Comparison of ENCODE assay signal across 8 mouse cellular contexts in the genomic region with DNA sequence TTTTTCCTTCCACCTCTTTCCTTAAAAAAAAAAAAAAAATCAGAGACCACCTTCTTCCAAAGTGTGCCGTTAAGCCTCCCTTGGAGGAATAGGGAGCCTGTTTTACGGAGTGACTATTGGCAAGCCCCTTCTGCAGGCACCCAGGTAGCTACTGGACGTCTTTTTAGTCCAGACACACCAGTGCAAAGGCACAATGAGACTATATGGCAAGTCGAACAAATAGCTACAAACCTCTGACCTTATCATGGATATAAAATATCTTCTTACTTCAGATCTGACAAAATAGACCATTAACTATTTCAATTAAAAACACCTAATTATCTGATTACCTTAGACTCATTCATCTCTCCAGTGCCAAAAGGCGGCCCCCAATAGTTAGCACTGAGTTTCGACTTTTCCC. TPM values are rescaled to one million over a fixed set of nuclear protein-coding genes. Genes with fewer than 3 reads are reported as not detected.
DNase-seq lines count a peak whose midpoint lies in the region; ATAC-seq and TF ChIP-seq lines count a peak whose summit lies in the region.

No protein-coding gene starts in this region.

- peak overlapping the region; percentile 72 for H3K4me3 ChIP-seq in heart, embryonic 13.5 days
- peak overlapping the region; percentile 91 for H3K4me3 ChIP-seq in bone marrow macrophage, adult 2 months (ENCODE audit: insufficient read depth, low read length)
- peak overlapping the region; percentile 63 for H3K4me3 ChIP-seq in forebrain, postnatal 0 days (ENCODE audit: low read depth, low read length)
- H3K4me3 ChIP-seq in macrophage (ENCODE audit: inconsistent target) = peak overlapping the region; percentile 50

- H3K9ac ChIP-seq in heart, embryonic 13.5 days = peak overlapping the region; percentile 87
- H3K9ac ChIP-seq in forebrain, postnatal 0 days = peak overlapping the region; percentile 71

- intact Hi-C loops in heart, postnatal 14 days (cut with DNase I) = loop anchor here (5.0 to 10.0 kb wide), 4 partner anchors 122 to 560 kb away; no protein-coding TSS in a partner anchor

- H3K4me2 ChIP-seq in heart, embryonic 13.5 days = peak overlapping the region; percentile 90
- H3K4me2 ChIP-seq in forebrain, postnatal 0 days (ENCODE audit: low read depth) = peak overlapping the region; percentile 69

- no peaks in the 10 kb centered on the region for H3K27me3 ChIP-seq in heart, embryonic 13.5 days (replicated peaks)
- H3K27me3 ChIP-seq in forebrain, postnatal 0 days (ENCODE audit: insufficient read depth, low read length) = no peaks in the 10 kb centered on the region

- peak overlapping the region; percentile 20; the same call in 1 of the 2 replicates for H3K27ac ChIP-seq in heart, embryonic 13.5 days (replicated peaks)
- peak overlapping the region; percentile 100 for H3K27ac ChIP-seq in bone marrow macrophage, adult 2 months (ENCODE audit: insufficient read depth, low read depth, low read length)
- peak overlapping the region; percentile 98 for H3K27ac ChIP-seq in forebrain, postnatal 0 days (ENCODE audit: low read depth, low read length)
- H3K27ac ChIP-seq in macrophage = peak overlapping the region; percentile 98

- TF ChIP-seq CTCF in bone marrow macrophage, adult 2 months (IDR thresholded peaks at IDR 0.05; ENCODE audit: low read depth, low read length) = no peak
- TF ChIP-seq CTCF in forebrain, postnatal 0 days (IDR thresholded peaks at IDR 0.05; ENCODE audit: low read depth) = no peak

- H3K9me3 ChIP-seq in heart, embryonic 13.5 days = no peaks in the 10 kb centered on the region
- H3K9me3 ChIP-seq in forebrain, postnatal 0 days (ENCODE audit: low read length) = no peaks in the 10 kb centered on the region

- H3K4me1 ChIP-seq in heart, embryonic 13.5 days = peaks cover 24% of the 10 kb centered on the region
- H3K4me1 ChIP-seq in bone marrow macrophage, adult 2 months (ENCODE audit: control insufficient read depth, insufficient read depth, low read length) = peaks cover 11% of the 10 kb centered on the region
- 0 out of 2 replicates have a peak, but pooled peaks cover 3% of the 10 kb centered on the region for H3K4me1 ChIP-seq in forebrain, postnatal 0 days (ENCODE audit: insufficient read depth)

- no peak for DNase-seq in heart, postnatal 14 days
- peak; percentile 33 for DNase-seq in forebrain, postnatal 0 days
- DNase-seq in yolk sac, embryonic 10.5 days (ENCODE audit: low spot score) = no peak
- DNase-seq in gastrocnemius, postnatal 25 days = no peak

- H3K36me3 ChIP-seq in heart, embryonic 13.5 days = no peaks in the 10 kb centered on the region
- H3K36me3 ChIP-seq in forebrain, postnatal 0 days (ENCODE audit: insufficient read depth) = no peaks in the 10 kb centered on the region
- H3K36me3 ChIP-seq in macrophage (ENCODE audit: inconsistent target) = no peaks in the 10 kb centered on the region

- H3K79me2 ChIP-seq in macrophage (ENCODE audit: inconsistent target) = peaks cover 71% of the 10 kb centered on the region

- 26% methylated on average over 6 of the region's 6 CpGs for WGBS in heart, embryonic 13.5 days
- WGBS in forebrain, postnatal 0 days = 9% methylated on average over 6 of the region's 6 CpGs
- 61% methylated on average over 6 of the region's 6 CpGs for WGBS in macrophage (ENCODE audit: missing documents)

- TF ChIP-seq POLR2A in bone marrow macrophage, adult 2 months (IDR thresholded peaks at IDR 0.05; ENCODE audit: borderline replicate concordance, low read depth, low read length) = no peak

- no peak for ATAC-seq in heart, embryonic 13.5 days (ENCODE audit: extremely low read depth, insufficient number of reproducible peaks, low FRiP score, low TSS enrichment)
- ATAC-seq in forebrain, postnatal 0 days = no peak
- ATAC-seq in activated CD4-positive, CD25-positive, alpha-beta regulatory T cell, adult 4 months = no peak

RNA-seq across cellular contexts. Expression of a gene that starts 2.0 kb away (rescaled TPM):
- 21.8 and 22.4 TPM in 2 replicates for polyA plus RNA-seq in heart, embryonic 13.5 days (2015; fragmentation: Nextera tagmentation; extraction: Ambion mirVana)
- 10 to 100 TPM; 51.3 to 58.5 TPM for total RNA-seq in heart, postnatal 14 days (2021)
- polyA plus RNA-seq in bone marrow macrophage, adult 2 months (2012; ENCODE audit: insufficient read depth, insufficient read length, missing spikeins) = 368 and 388 TPM in 2 replicates
- 150 and 186 TPM in 2 replicates for total RNA-seq in forebrain, postnatal 0 days (2014; rRNA removed)
- 47.7 and 50.6 TPM in 2 replicates for polyA plus RNA-seq in forebrain, postnatal 0 days (2015; fragmentation: Nextera tagmentation; extraction: Ambion mirVana)
- total RNA-seq in macrophage (2018; cell fraction: chromatin; rRNA removed) = 1,000 to 10,000 TPM; 2,413 to 6,939 (median 3,772) TPM
- total RNA-seq in macrophage (2018; cell fraction: cytosol; rRNA removed) = 100 to 1,000 TPM; 305 to 558 (median 425) TPM
- 1,000 to 10,000 TPM; 1,334 to 4,677 (median 2,196) TPM for total RNA-seq in macrophage (2018; cell fraction: nucleus; rRNA removed)
- polyA plus RNA-seq in macrophage (2018) = 134 to 164 TPM (median 138 TPM) in 3 replicates
- polyA plus RNA-seq in activated CD4-positive, CD25-positive, alpha-beta regulatory T cell, adult 4 months (2017; shearing (Covaris generic)) = under 1 TPM; 0.71 to 0.83 TPM
- total RNA-seq in gastrocnemius, postnatal 25 days (2021) = 10 to 100 TPM; 39.6 to 47.4 TPM

Comparison
In these comparisons a context has a peak if more than half of its experiments do, and no peak if none do; other contexts are left out.
1. H3K27ac ChIP-seq: peak in every context shown above with its lines; median percentile 100 in bone marrow macrophage, adult 2 months; 98 in forebrain, postnatal 0 days; 98 in macrophage; 20 in heart, embryonic 13.5 days.
2. RNA of a gene that starts 2.0 kb away (polyA plus RNA-seq): 368 to 388 TPM in bone marrow macrophage, adult 2 months, 134 to 164 TPM in macrophage, 47.7 to 50.6 TPM in forebrain, postnatal 0 days and 21.8 to 22.4 TPM in heart, embryonic 13.5 days; 0.71 to 0.83 TPM in activated CD4-positive, CD25-positive, alpha-beta regulatory T cell, adult 4 months; every median in the first group is over 10 times any median in the second.
3. Peak in every context shown above with its lines, with median percentiles within 50 percentile points of each other: H3K4me3 ChIP-seq.